Comparison of ENCODE assay signal across 8 mouse cellular contexts in the genomic region with DNA sequence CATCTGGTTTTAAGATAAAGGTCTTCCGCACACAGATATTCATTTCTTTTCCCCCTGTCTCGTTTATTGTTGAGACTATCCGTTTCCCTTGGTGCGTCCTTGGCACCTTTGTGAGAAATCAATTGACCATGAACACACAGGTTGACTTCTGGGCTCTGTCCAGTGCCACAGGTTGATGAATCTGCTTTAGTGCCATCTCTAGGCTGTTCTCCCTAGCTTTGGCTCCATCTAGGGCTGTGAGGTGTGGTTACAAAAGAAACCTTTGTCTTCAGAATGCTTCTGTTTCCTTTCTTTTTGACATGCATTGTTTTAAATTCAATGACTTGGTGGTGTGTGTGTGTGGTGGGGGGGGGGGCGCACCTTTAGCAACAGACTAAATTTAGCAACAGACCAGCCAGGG.
A peak's percentile ranks its signal among the peaks of the same experiment; 100 is the strongest.
DNase-seq lines count a peak whose midpoint lies in the region; ATAC-seq and TF ChIP-seq lines count a peak whose summit lies in the region.
"Had no signal": no experiment of that assay in that cellular context is flagged by ENCODE, and none has a peak within 500 bp of the region (broad histone marks: within the 10 kb centered on the region; RNA-seq: fewer than 3 reads in every experiment).

No protein-coding gene starts in this region.

- no peak for TF ChIP-seq EP300 in CH12.LX (IDR thresholded peaks at IDR 0.05; ENCODE audit: low read length)

- peaks cover 13% of the 10 kb centered on the region for H3K4me1 ChIP-seq in hindbrain, embryonic 10.5 days (replicated peaks)
- peaks cover 4% of the 10 kb centered on the region for H3K4me1 ChIP-seq in hindbrain, embryonic 13.5 days (replicated peaks)
- peaks cover 0 to 24% of the 10 kb centered on the region in 2 experiments; a peak in 2 of 4 replicates for H3K4me1 ChIP-seq in CH12.LX (ENCODE audit: control insufficient read depth in 1 of 2, insufficient read depth in 2 of 2)
- no peaks in the 10 kb centered on the region; the same call in 1 of the 2 replicates for H3K4me1 ChIP-seq in brown adipose tissue, adult 24 weeks (ENCODE audit: control insufficient read depth, insufficient read depth, insufficient read length, low read length)
- no peaks in the 10 kb centered on the region; the same call in 1 of the 2 replicates for H3K4me1 ChIP-seq in liver, embryonic 16.5 days (ENCODE audit: control insufficient read depth, low read depth, low read length)

- in situ Hi-C loops in CH12.LX (cut with MboI; ENCODE audit: low pct_ligation_motif_present, low pct_unique_long_range_greater_than_20kb, low sequenced_read_pairs), result no loop called here

- H3K9ac ChIP-seq in hindbrain, embryonic 13.5 days, result no peak overlapping the region
- H3K9ac ChIP-seq in CH12.LX (ENCODE audit: insufficient read depth, low read depth), result no peak overlapping the region
- no peak overlapping the region for H3K9ac ChIP-seq in liver, embryonic 16.5 days (ENCODE audit: low read depth, low read length)

- H3K9me3 ChIP-seq in hindbrain, embryonic 10.5 days, result no peaks in the 10 kb centered on the region
- no peaks in the 10 kb centered on the region for H3K9me3 ChIP-seq in hindbrain, embryonic 13.5 days
- peaks cover 2% of the 10 kb centered on the region for H3K9me3 ChIP-seq in CH12.LX (replicated peaks; ENCODE audit: low read length)
- H3K9me3 ChIP-seq in liver, embryonic 16.5 days (replicated peaks; ENCODE audit: control insufficient read depth, low read length), result no peaks in the 10 kb centered on the region

- H3K4me3 ChIP-seq in hindbrain, embryonic 10.5 days, result no peak overlapping the region
- H3K4me3 ChIP-seq in hindbrain, embryonic 13.5 days, result no peak overlapping the region
- no peak overlapping the region for H3K4me3 ChIP-seq in CH12.LX (replicated peaks in 1 of 3; ENCODE audit: low read depth in 2 of 3, low read length in 2 of 3, poor library complexity in 1 of 3)
- H3K4me3 ChIP-seq in brown adipose tissue, adult 24 weeks (ENCODE audit: insufficient read depth, low read depth, low read length), result peak overlapping the region; percentile 33; the same call in 1 of the 2 replicates
- H3K4me3 ChIP-seq in liver, embryonic 16.5 days (ENCODE audit: low read depth, low read length), result no peak overlapping the region

- no peak overlapping the region for H3K4me2 ChIP-seq in hindbrain, embryonic 13.5 days
- peak overlapping the region; percentile 8; the same call in 1 of the 2 replicates for H3K4me2 ChIP-seq in CH12.LX (ENCODE audit: insufficient read depth, low read depth, poor library complexity, severe bottlenecking)
- H3K4me2 ChIP-seq in liver, embryonic 16.5 days (ENCODE audit: low read depth, low read length), result peak overlapping the region; percentile 45; the same call in 1 of the 2 replicates

- no peak for DNase-seq in hindbrain, embryonic 10.5 days (ENCODE audit: low spot score)
- no peak for DNase-seq in CH12.LX (ENCODE audit: extremely low read depth)
- no peak for DNase-seq in left cerebral cortex, adult 18-20 months (ENCODE audit: low spot score in 2 of 2)
- no peak for DNase-seq in frontal cortex, postnatal 36 days (ENCODE audit: low spot score in 2 of 2)

- TF ChIP-seq CTCF in CH12.LX (conservative IDR thresholded peaks at IDR 0.05 in 1 of 2, IDR thresholded peaks at IDR 0.05 in 1 of 2; ENCODE audit: low read depth in 2 of 2, low read length in 2 of 2), result no peak

- dilution Hi-C loops in CH12.LX (cut with MboI; ENCODE audit: extremely low pct_ligation_motif_present, extremely low pct_unique_long_range_greater_than_20kb, low sequenced_read_pairs), result no loop called here

- no peak for TF ChIP-seq RAD21 in CH12.LX (IDR thresholded peaks at IDR 0.05; ENCODE audit: low read depth, low read length)

- H3K27ac ChIP-seq in hindbrain, embryonic 10.5 days, result peak overlapping the region; percentile 74; the same call in 1 of the 2 replicates
- no peak overlapping the region for H3K27ac ChIP-seq in hindbrain, embryonic 13.5 days
- H3K27ac ChIP-seq in CH12.LX (ENCODE audit: insufficient read depth, low read depth), result no peak overlapping the region
- peak overlapping the region; percentile 55 for H3K27ac ChIP-seq in brown adipose tissue, adult 24 weeks (replicated peaks; ENCODE audit: low read depth, low read length)
- H3K27ac ChIP-seq in liver, embryonic 16.5 days (ENCODE audit: low read length), result no peak overlapping the region

- 59% methylated on average over 5 of the region's 5 CpGs for WGBS in hindbrain, embryonic 10.5 days
- 62% methylated on average over 5 of the region's 5 CpGs for WGBS in hindbrain, embryonic 13.5 days
- 45% methylated on average over 5 of the region's 5 CpGs for WGBS in liver, embryonic 16.5 days (ENCODE audit: insufficient replicate concordance)

- H3K79me2 ChIP-seq in CH12.LX (replicated peaks; ENCODE audit: control insufficient read depth, extremely low read depth, insufficient read depth, poor library complexity, severe bottlenecking), result no peaks in the 10 kb centered on the region

- ATAC-seq in hindbrain, embryonic 13.5 days (ENCODE audit: low FRiP score), result no peak
- ATAC-seq in liver, embryonic 16.5 days (ENCODE audit: low read depth), result no peak
- ATAC-seq: Patski had no signal

- H3K36me3 ChIP-seq in hindbrain, embryonic 10.5 days, result no peaks in the 10 kb centered on the region
- H3K36me3 ChIP-seq in hindbrain, embryonic 13.5 days, result no peaks in the 10 kb centered on the region
- H3K36me3 ChIP-seq in CH12.LX (replicated peaks in 1 of 2; ENCODE audit: control insufficient read depth in 1 of 2, insufficient read depth in 1 of 2, low read length in 1 of 2), result no peaks in the 10 kb centered on the region
- H3K36me3 ChIP-seq in liver, embryonic 16.5 days (ENCODE audit: control insufficient read depth, insufficient read depth), result no peaks in the 10 kb centered on the region

- H3K27me3 ChIP-seq in hindbrain, embryonic 10.5 days (ENCODE audit: insufficient read depth, poor library complexity, severe bottlenecking), result no peaks in the 10 kb centered on the region
- no peaks in the 10 kb centered on the region for H3K27me3 ChIP-seq in hindbrain, embryonic 13.5 days
- no peaks in the 10 kb centered on the region for H3K27me3 ChIP-seq in CH12.LX (replicated peaks)
- H3K27me3 ChIP-seq in liver, embryonic 16.5 days (ENCODE audit: control insufficient read depth, insufficient read depth, low read depth, low read length), result no peaks in the 10 kb centered on the region
- H3K27me3 ChIP-seq: Patski had no signal

- TF ChIP-seq POLR2A in CH12.LX (IDR thresholded peaks at IDR 0.05; ENCODE audit: low read depth, low read length), result no peak

TF ChIP-seq in CH12.LX, 34 proteins besides CTCF, POLR2A, EP300 and RAD21:
- TF ChIP-seq RCOR1 (conservative IDR thresholded peaks at IDR 0.05; ENCODE audit: low read depth, low read length), result no peak
- no peak for TF ChIP-seq NRF1 (IDR thresholded peaks at IDR 0.05; ENCODE audit: low read depth, low read length)
- TF ChIP-seq MAZ (IDR thresholded peaks at IDR 0.05; ENCODE audit: low read depth, low read length), result no peak
- no peak for TF ChIP-seq ZKSCAN1 (IDR thresholded peaks at IDR 0.05; ENCODE audit: borderline replicate concordance, low read depth, low read length)
- TF ChIP-seq TCF12 (IDR thresholded peaks at IDR 0.05; ENCODE audit: low read depth, low read length), result no peak
- TF ChIP-seq JUND (conservative IDR thresholded peaks at IDR 0.05; ENCODE audit: low read depth, low read length), result no peak
- TF ChIP-seq KAT2A (IDR thresholded peaks at IDR 0.05; ENCODE audit: insufficient replicate concordance, low read length), result no peak
- TF ChIP-seq MXI1 (IDR thresholded peaks at IDR 0.05; ENCODE audit: low read depth, low read length), result no peak
- TF ChIP-seq JUN (IDR thresholded peaks at IDR 0.05; ENCODE audit: insufficient read depth, low read depth, low read length), result no peak
- TF ChIP-seq ELF1 (IDR thresholded peaks at IDR 0.05; ENCODE audit: low read depth, low read length), result no peak
- no peak for TF ChIP-seq CHD2 (IDR thresholded peaks at IDR 0.05; ENCODE audit: low read length)

Comparison
In these comparisons a context has a peak if more than half of its experiments do, and no peak if none do; other contexts are left out.
1. H3K27ac ChIP-seq: peak in hindbrain, embryonic 10.5 days (single experiment) and brown adipose tissue, adult 24 weeks (single experiment); none in hindbrain, embryonic 13.5 days (single experiment), CH12.LX (single experiment) and liver, embryonic 16.5 days (single experiment).